Comparison of ENCODE assay signal across 9 mouse cellular contexts in the genomic region with DNA sequence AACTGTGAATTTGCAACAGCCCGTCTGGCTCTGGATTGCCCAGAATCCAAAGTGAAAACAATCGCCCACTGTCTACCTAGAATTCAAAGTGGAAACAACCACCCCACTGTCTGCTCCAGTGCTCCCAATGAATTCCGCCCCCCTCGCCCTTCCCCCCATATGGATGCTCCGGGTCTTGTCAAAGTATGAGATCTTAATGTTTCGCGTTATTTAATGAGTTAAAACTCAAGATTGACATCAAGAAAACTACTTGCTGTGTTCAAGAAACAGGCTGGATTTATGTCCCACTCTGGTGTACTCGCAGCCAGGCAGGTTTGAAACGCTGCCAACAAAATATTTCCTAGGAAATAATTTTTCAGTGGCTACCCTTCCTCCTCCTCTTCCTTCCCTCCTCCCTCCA. TPM values are rescaled to one million over a fixed set of nuclear protein-coding genes. Genes with fewer than 3 reads are reported as not detected.
DNase-seq lines count a peak whose midpoint lies in the region; TF ChIP-seq lines count a peak whose summit lies in the region.
"Had no signal": no experiment of that assay in that cellular context is flagged by ENCODE, and none has a peak within 500 bp of the region (broad histone marks: within the 10 kb centered on the region; RNA-seq: fewer than 3 reads in every experiment).

No protein-coding gene starts in this region.

- H3K4me1 ChIP-seq in limb, embryonic 10.5 days = peaks cover 66% of the 10 kb centered on the region
- peaks cover 25% of the 10 kb centered on the region for H3K4me1 ChIP-seq in small intestine, adult 2 months (ENCODE audit: control insufficient read depth, insufficient read depth, insufficient read length, low read length)

- TF ChIP-seq CTCF in small intestine, adult 2 months (IDR thresholded peaks at IDR 0.05; ENCODE audit: extremely low read depth, insufficient read length, insufficient replicate concordance, low read depth, low read length) = no peak

- H3K36me3 ChIP-seq in limb, embryonic 10.5 days = peaks cover 21% of the 10 kb centered on the region
- peaks cover 13% of the 10 kb centered on the region for H3K36me3 ChIP-seq in small intestine, adult 2 months (ENCODE audit: control insufficient read depth, insufficient read depth, low read length)

- H3K27me3 ChIP-seq in limb, embryonic 10.5 days (ENCODE audit: low read depth, poor library complexity, severe bottlenecking) = no peaks in the 10 kb centered on the region
- no peaks in the 10 kb centered on the region for H3K27me3 ChIP-seq in small intestine, adult 2 months (ENCODE audit: control insufficient read depth, insufficient read depth, low read length)

- H3K9me3 ChIP-seq in limb, embryonic 10.5 days (replicated peaks) = no peaks in the 10 kb centered on the region

- no peak for TF ChIP-seq POLR2A in small intestine, adult 2 months (IDR thresholded peaks at IDR 0.05; ENCODE audit: low read depth, low read length)

- H3K4me3 ChIP-seq in limb, embryonic 10.5 days = peak overlapping the region; percentile 97
- no peak overlapping the region for H3K4me3 ChIP-seq in small intestine, adult 2 months (ENCODE audit: low read depth, low read length)

- intact Hi-C loops in gastrocnemius, postnatal 14 days (cut with DNase I; ENCODE audit: low total_unique reads) = loop anchor here (2.0 kb wide), 1 partner anchor 73 kb away; no protein-coding TSS in a partner anchor

- 71% methylated on average over 9 of the region's 9 CpGs for WGBS in limb, embryonic 10.5 days
- WGBS in small intestine, adult 2 months = 42% methylated on average over 9 of the region's 9 CpGs

- peak; percentile 38 for DNase-seq in gastrocnemius, adult 18-20 months (ENCODE audit: low spot score)
- DNase-seq in gastrocnemius, postnatal 14 days = no peak
- peak; percentile 31 for DNase-seq in right cerebral cortex, adult 18-20 months
- DNase-seq in right cerebral cortex, postnatal 14 days = no peak
- DNase-seq in limb, embryonic 10.5 days (ENCODE audit: low spot score) = no peak
- DNase-seq in testis, postnatal 10 days (ENCODE audit: low spot score) = no peak
- DNase-seq in cerebellum, postnatal 4 days (ENCODE audit: low spot score in 2 of 2) = no peak

- peak overlapping the region; percentile 83 for H3K27ac ChIP-seq in limb, embryonic 10.5 days
- H3K27ac ChIP-seq in small intestine, adult 2 months (ENCODE audit: insufficient read depth, low read depth, low read length) = peak overlapping the region; percentile 50; the same call in 1 of the 2 replicates

RNA-seq across cellular contexts. Expression of gene 2510039O18Rik, which starts 0.6 kb away (rescaled TPM):
- 10 to 100 TPM; 19.2 to 19.8 TPM for total RNA-seq in gastrocnemius, adult 18-20 months (2021)
- 10 to 100 TPM; 22.1 to 23.8 TPM for total RNA-seq in gastrocnemius, postnatal 14 days (2021)
- polyA plus RNA-seq in limb, embryonic 10.5 days (2016; fragmentation: Nextera tagmentation; extraction: Ambion mirVana) = 13.3 and 13.5 TPM in 2 replicates
- polyA plus RNA-seq in small intestine, adult 2 months (2012; rRNA removed) = 97.5 and 209 TPM in 2 replicates

RNA-seq across cellular contexts. Expression of gene Plod1, which starts 3.5 kb away (rescaled TPM):
- 10 to 100 TPM; 16.0 to 17.2 TPM for total RNA-seq in gastrocnemius, adult 18-20 months (2021)
- 10 to 100 TPM; 43.4 to 48.8 TPM for total RNA-seq in gastrocnemius, postnatal 14 days (2021)
- 29.1 and 31.5 TPM in 2 replicates for polyA plus RNA-seq in limb, embryonic 10.5 days (2016; fragmentation: Nextera tagmentation; extraction: Ambion mirVana)
- polyA plus RNA-seq in small intestine, adult 2 months (2012; rRNA removed) = 8.8 and 18.8 TPM in 2 replicates

RNA-seq across cellular contexts. Expression of gene Mfn2, which starts 35.6 kb away (rescaled TPM):
- 100 to 1,000 TPM; 403 to 443 TPM for total RNA-seq in gastrocnemius, adult 18-20 months (2021)
- total RNA-seq in gastrocnemius, postnatal 14 days (2021) = 100 to 1,000 TPM; 292 to 356 TPM
- 29.7 and 31.5 TPM in 2 replicates for polyA plus RNA-seq in limb, embryonic 10.5 days (2016; fragmentation: Nextera tagmentation; extraction: Ambion mirVana)
- polyA plus RNA-seq in small intestine, adult 2 months (2012; rRNA removed) = 38.0 and 72.8 TPM in 2 replicates

RNA-seq across cellular contexts. Expression of gene Nppb, which starts 45.5 kb away (rescaled TPM):
- total RNA-seq in gastrocnemius, adult 18-20 months (2021) = not detected
- total RNA-seq in gastrocnemius, postnatal 14 days (2021) = not detected
- not detected in 2 replicates for polyA plus RNA-seq in limb, embryonic 10.5 days (2016; fragmentation: Nextera tagmentation; extraction: Ambion mirVana)
- polyA plus RNA-seq in small intestine, adult 2 months (2012; rRNA removed) = not detected in 2 replicates
- total RNA-seq: hematopoietic stem cell, adult 5-6 weeks had no signal

Comparison
In these comparisons a context has a peak if more than half of its experiments do, and no peak if none do; other contexts are left out.
1. DNase-seq: peak in gastrocnemius, adult 18-20 months (single experiment) and right cerebral cortex, adult 18-20 months (single experiment); none in gastrocnemius, postnatal 14 days (single experiment), right cerebral cortex, postnatal 14 days (single experiment), limb, embryonic 10.5 days (single experiment), testis, postnatal 10 days (single experiment) and cerebellum, postnatal 4 days (0 of 2).